Mouse (Mus musculus): ENCODE results near the gene Spp2. TPM values are rescaled to one million over a fixed set of nuclear protein-coding genes. Genes with fewer than 3 reads are reported as not detected.

The Spp2 gene
- polyA plus RNA-seq, 1 experiment from 2014 or later, result 3.2 TPM

GRCm38 (mm10) chr1:88412013-88412412, 5.3 kb downstream of the Spp2 start:
- Histone ChIP-seq H3K27me3 (replicated peaks) (no peaks in the 10 kb centered on the region), H3K4me1 (replicated peaks) (no peaks in the 10 kb centered on the region), H3K36me3 (no peaks in the 10 kb centered on the region), H3K9me3 (replicated peaks) (no peaks in the 10 kb centered on the region), H3K4me3 (no peak overlapping the region), H3K4me2 (no peak overlapping the region), H3K27ac (ENCODE audit: poor library complexity, severe bottlenecking) (no peak overlapping the region), H3K9ac (no peak overlapping the region)
- WGBS, result 70% methylated on average over 5 of the region's 5 CpGs
- ATAC-seq (ENCODE audit: insufficient number of reproducible peaks, low FRiP score), result no peak

- WGBS, result 63% methylated on average over 2 of the region's 2 CpGs
- no peak for ATAC-seq (ENCODE audit: insufficient number of reproducible peaks, low FRiP score)
These were observed 12.2 kb downstream of the Spp2 start for GRCm38 (mm10) chr1:88418943-88419342.

GRCm38 (mm10) chr1:88422045-88422444, 15.3 kb downstream of the Spp2 start:
- Histone ChIP-seq H3K9ac (no peak overlapping the region), H3K27me3 (replicated peaks) (peaks cover 8% of the 10 kb centered on the region; the same call in 1 of the 2 replicates), H3K4me2 (no peak overlapping the region), H3K4me3 (no peak overlapping the region), H3K27ac (ENCODE audit: poor library complexity, severe bottlenecking) (no peak overlapping the region), H3K9me3 (replicated peaks) (no peaks in the 10 kb centered on the region), H3K36me3 (no peaks in the 10 kb centered on the region), H3K4me1 (replicated peaks) (no peaks in the 10 kb centered on the region)
- ATAC-seq (ENCODE audit: insufficient number of reproducible peaks, low FRiP score), result no peak
- 80% methylated on average over 10 of the region's 10 CpGs for WGBS

More at GRCm38 (mm10) chr1:88418943-88419342, 12.2 kb downstream of the Spp2 start:
- no peak overlapping the region for H3K27ac ChIP-seq (ENCODE audit: poor library complexity, severe bottlenecking)
- H3K4me2 ChIP-seq, result no peak overlapping the region
- H3K4me1 ChIP-seq (replicated peaks), result no peaks in the 10 kb centered on the region
- no peak overlapping the region for H3K4me3 ChIP-seq
- H3K9me3 ChIP-seq (replicated peaks), result no peaks in the 10 kb centered on the region
- no peaks in the 10 kb centered on the region for H3K36me3 ChIP-seq
- 0 out of 2 replicates have a peak, but pooled peaks cover 4% of the 10 kb centered on the region for H3K27me3 ChIP-seq (replicated peaks)
- H3K9ac ChIP-seq, result no peak overlapping the region

- ATAC-seq (ENCODE audit: insufficient number of reproducible peaks, low FRiP score), result no peak
- Histone ChIP-seq H3K36me3 (no peaks in the 10 kb centered on the region), H3K4me3 (no peak overlapping the region), H3K27ac (ENCODE audit: poor library complexity, severe bottlenecking) (no peak overlapping the region), H3K27me3 (replicated peaks) (peaks cover 8% of the 10 kb centered on the region; the same call in 1 of the 2 replicates), H3K4me1 (replicated peaks) (no peaks in the 10 kb centered on the region), H3K4me2 (no peak overlapping the region), H3K9me3 (replicated peaks) (no peaks in the 10 kb centered on the region), H3K9ac (no peak overlapping the region)
- 74% methylated on average over 7 of the region's 7 CpGs for WGBS
These were observed 16.2 kb downstream of the Spp2 start for GRCm38 (mm10) chr1:88422846-88423395.

- 24% methylated on average over 8 of the region's 8 CpGs for WGBS
- no peak for ATAC-seq (ENCODE audit: insufficient number of reproducible peaks, low FRiP score)
These were observed 18.0 kb downstream of the Spp2 start for GRCm38 (mm10) chr1:88424602-88425252.

GRCm38 (mm10) chr1:88427987-88428741, 21.4 kb downstream of the Spp2 start:
- Histone ChIP-seq H3K27ac (ENCODE audit: poor library complexity, severe bottlenecking) (no peak overlapping the region), H3K4me1 (replicated peaks) (peaks cover 5% of the 10 kb centered on the region; the same call in 1 of the 2 replicates), H3K27me3 (replicated peaks) (peaks cover 8% of the 10 kb centered on the region; the same call in 1 of the 2 replicates), H3K9me3 (replicated peaks) (no peaks in the 10 kb centered on the region), H3K9ac (no peak overlapping the region), H3K4me2 (no peak overlapping the region), H3K36me3 (no peaks in the 10 kb centered on the region), H3K4me3 (no peak overlapping the region)
- no peak for ATAC-seq (ENCODE audit: insufficient number of reproducible peaks, low FRiP score)
- 74% methylated on average over 11 of the region's 11 CpGs for WGBS

More at GRCm38 (mm10) chr1:88424602-88425252, 18.0 kb downstream of the Spp2 start:
- Histone ChIP-seq H3K9me3 (replicated peaks) (no peaks in the 10 kb centered on the region), H3K4me1 (replicated peaks) (peaks cover 5% of the 10 kb centered on the region; the same call in 1 of the 2 replicates), H3K36me3 (no peaks in the 10 kb centered on the region), H3K4me2 (no peak overlapping the region), H3K4me3 (no peak overlapping the region), H3K27ac (ENCODE audit: poor library complexity, severe bottlenecking) (no peak overlapping the region), H3K9ac (no peak overlapping the region), H3K27me3 (replicated peaks) (peaks cover 13% of the 10 kb centered on the region; the same call in 1 of the 2 replicates)

GRCm38 (mm10) chr1:88429413-88429812, 22.7 kb downstream of the Spp2 start:
- no peak overlapping the region for H3K4me2 ChIP-seq
- no peaks in the 10 kb centered on the region for H3K36me3 ChIP-seq
- no peak for ATAC-seq (ENCODE audit: insufficient number of reproducible peaks, low FRiP score)
- H3K27ac ChIP-seq (ENCODE audit: poor library complexity, severe bottlenecking), result no peak overlapping the region
- 42% methylated on average over 1 of the region's 1 CpGs for WGBS
- H3K9me3 ChIP-seq (replicated peaks), result no peaks in the 10 kb centered on the region
- H3K4me1 ChIP-seq (replicated peaks), result peaks cover 5% of the 10 kb centered on the region; the same call in 1 of the 2 replicates
- H3K4me3 ChIP-seq, result no peak overlapping the region
- H3K27me3 ChIP-seq (replicated peaks), result peaks cover 8% of the 10 kb centered on the region; the same call in 1 of the 2 replicates
- H3K9ac ChIP-seq, result no peak overlapping the region

- 74% methylated on average over 4 of the region's 4 CpGs for WGBS
- no peak for ATAC-seq (ENCODE audit: insufficient number of reproducible peaks, low FRiP score)
These were observed 24.5 kb downstream of the Spp2 start for GRCm38 (mm10) chr1:88431262-88431661.

GRCm38 (mm10) chr1:88432601-88433000, 25.8 kb downstream of the Spp2 start:
- Histone ChIP-seq H3K27me3 (replicated peaks) (0 out of 2 replicates have a peak, but pooled peaks cover 5% of the 10 kb centered on the region), H3K27ac (ENCODE audit: poor library complexity, severe bottlenecking) (no peak overlapping the region), H3K9ac (no peak overlapping the region), H3K4me3 (no peak overlapping the region), H3K36me3 (no peaks in the 10 kb centered on the region), H3K4me1 (replicated peaks) (peaks cover 5% of the 10 kb centered on the region; the same call in 1 of the 2 replicates), H3K4me2 (no peak overlapping the region), H3K9me3 (replicated peaks) (no peaks in the 10 kb centered on the region)
- WGBS, result 42% methylated on average over 3 of the region's 3 CpGs
- no peak for ATAC-seq (ENCODE audit: insufficient number of reproducible peaks, low FRiP score)

More at GRCm38 (mm10) chr1:88431262-88431661, 24.5 kb downstream of the Spp2 start:
- Histone ChIP-seq H3K9me3 (replicated peaks) (no peaks in the 10 kb centered on the region), H3K27ac (ENCODE audit: poor library complexity, severe bottlenecking) (no peak overlapping the region), H3K36me3 (no peaks in the 10 kb centered on the region), H3K4me3 (no peak overlapping the region), H3K4me2 (no peak overlapping the region), H3K4me1 (replicated peaks) (peaks cover 5% of the 10 kb centered on the region; the same call in 1 of the 2 replicates), H3K27me3 (replicated peaks) (0 out of 2 replicates have a peak, but pooled peaks cover 5% of the 10 kb centered on the region), H3K9ac (no peak overlapping the region; the same call in 1 of the 2 replicates)

GRCm38 (mm10) chr1:88433096-88433883, 26.5 kb downstream of the Spp2 start:
- peaks cover 5% of the 10 kb centered on the region; the same call in 1 of the 2 replicates for H3K4me1 ChIP-seq (replicated peaks)
- 52% methylated on average over 6 of the region's 6 CpGs for WGBS
- H3K27ac ChIP-seq (ENCODE audit: poor library complexity, severe bottlenecking), result no peak overlapping the region
- no peaks in the 10 kb centered on the region for H3K9me3 ChIP-seq (replicated peaks)
- ATAC-seq (ENCODE audit: insufficient number of reproducible peaks, low FRiP score), result no peak
- H3K36me3 ChIP-seq, result no peaks in the 10 kb centered on the region
- 0 out of 2 replicates have a peak, but pooled peaks cover 4% of the 10 kb centered on the region for H3K27me3 ChIP-seq (replicated peaks)
- no peak overlapping the region for H3K4me2 ChIP-seq
- H3K4me3 ChIP-seq, result no peak overlapping the region
- H3K9ac ChIP-seq, result no peak overlapping the region

All from heart, embryonic 12.5 days (tissue).